Mouse (Mus musculus) kidney, adult 2 months (tissue): Measurements from ENCODE around the gene Nfia.

Experiments
- CTCF ChIP-seq: fragments of 200-500 bp; conservative IDR thresholded peaks from 2 replicates; pipeline ENCODE4 v1.5.1; 2011; ENCODE audit warnings: low read depth, mild to moderate bottlenecking, control low read depth, low read length, moderate library complexity, mixed read lengths; ENCODE audit not compliant: insufficient read depth, insufficient read length
- POLR2A ChIP-seq: fragments of 200-500 bp; IDR thresholded peaks from one replicate; pipeline ENCODE4 v1.6.1; 2011; ENCODE audit warnings: low read depth, low read length, control low read depth

- TF ChIP-seq CTCF (no peak), POLR2A (no peak)
Measured at GRCm38 (mm10) chr4:98119949-98120531, 347.5 kb downstream of the Nfia start.
